18 mouse cellular contexts compared by ENCODE assay signal in the genomic region with DNA sequence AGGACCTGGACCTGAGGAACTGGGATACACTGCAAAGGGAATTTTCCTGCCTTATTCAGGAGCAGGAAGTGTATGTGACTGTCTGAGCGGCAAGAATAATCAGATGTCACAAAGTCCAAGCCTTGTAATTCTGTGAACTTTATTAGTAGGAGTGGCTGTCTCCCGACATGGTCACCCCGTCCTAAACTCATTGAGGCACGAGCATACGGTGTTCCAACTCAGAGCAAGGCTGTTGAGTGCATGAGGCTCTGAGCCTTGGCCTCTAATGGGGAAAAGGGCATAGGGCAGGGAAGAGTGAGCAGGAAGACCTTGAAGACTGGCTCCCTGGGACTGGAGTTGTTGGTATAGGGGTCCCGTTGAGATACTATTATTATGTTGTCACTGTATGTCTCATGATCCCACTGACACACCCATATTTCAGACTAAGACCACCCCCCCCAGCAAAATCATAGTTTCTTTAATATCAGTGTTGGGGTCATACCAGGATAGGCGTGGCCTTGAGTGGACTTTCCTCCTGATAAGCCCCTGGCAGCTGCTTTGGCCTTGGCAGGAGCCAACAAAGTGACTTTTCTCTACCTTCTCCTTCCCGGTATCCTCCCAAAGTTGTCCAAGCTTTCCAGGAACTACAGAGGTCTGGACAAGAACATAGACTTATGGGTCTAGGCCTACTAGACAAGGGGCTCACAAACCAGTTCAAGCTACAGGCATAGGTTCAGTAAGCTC. TPM values are rescaled to one million over a fixed set of nuclear protein-coding genes. Genes with fewer than 3 reads are reported as not detected.
"Had no signal": no experiment of that assay in that cellular context is flagged by ENCODE, and none has a peak within 500 bp of the region (broad histone marks: within the 10 kb centered on the region; RNA-seq: fewer than 3 reads in every experiment).

No protein-coding gene starts in this region.

- H3K4me3 ChIP-seq: limb, embryonic 10.5 days; limb, embryonic 13.5 days; liver, embryonic 12.5 days; liver, embryonic 15.5 days; lung, embryonic 15.5 days; neural tube, embryonic 12.5 days; neural tube, embryonic 15.5 days had no signal

- H3K9ac ChIP-seq: limb, embryonic 13.5 days; liver, embryonic 12.5 days; liver, embryonic 15.5 days; lung, embryonic 15.5 days; neural tube, embryonic 12.5 days; neural tube, embryonic 15.5 days had no signal

- DNase-seq: kidney, adult 2 months; kidney, postnatal 10 days; kidney, postnatal 36 days; liver; lung, adult 18-20 months; lung, postnatal 10 days; lung, postnatal 36 days; midbrain, embryonic 14.5 days; thymus, postnatal 25 days had no signal

- H3K27me3 ChIP-seq: limb, embryonic 13.5 days; liver, embryonic 12.5 days; lung, embryonic 15.5 days; neural tube, embryonic 12.5 days; neural tube, embryonic 15.5 days had no signal

- H3K4me2 ChIP-seq: limb, embryonic 13.5 days; liver, embryonic 12.5 days; liver, embryonic 15.5 days; lung, embryonic 15.5 days; midbrain, embryonic 11.5 days; neural tube, embryonic 12.5 days; neural tube, embryonic 15.5 days had no signal

- H3K9me3 ChIP-seq: limb, embryonic 10.5 days; limb, embryonic 13.5 days; liver, embryonic 12.5 days; liver, embryonic 15.5 days; lung, embryonic 15.5 days; neural tube, embryonic 12.5 days; neural tube, embryonic 15.5 days had no signal

- H3K36me3 ChIP-seq: limb, embryonic 10.5 days; limb, embryonic 13.5 days; liver, embryonic 12.5 days; liver, embryonic 15.5 days; lung, embryonic 15.5 days; neural tube, embryonic 12.5 days; neural tube, embryonic 15.5 days had no signal

- H3K4me1 ChIP-seq: limb, embryonic 10.5 days; limb, embryonic 13.5 days; liver, embryonic 12.5 days; liver, embryonic 15.5 days; lung, embryonic 15.5 days; neural tube, embryonic 12.5 days; neural tube, embryonic 15.5 days had no signal

- ATAC-seq: liver, embryonic 12.5 days had no signal

- H3K27ac ChIP-seq: limb, embryonic 10.5 days; limb, embryonic 13.5 days; liver, embryonic 12.5 days; liver, embryonic 15.5 days; lung, embryonic 15.5 days; neural tube, embryonic 12.5 days; neural tube, embryonic 15.5 days had no signal

RNA-seq across cellular contexts. Expression of a gene that starts 19.0 kb away (rescaled TPM):
- total RNA-seq: megakaryocyte-erythroid progenitor cell, adult 5-6 weeks had no signal
- polyA plus RNA-seq: limb, embryonic 10.5 days; limb, embryonic 13.5 days; liver, embryonic 12.5 days; liver, embryonic 15.5 days; lung, embryonic 15.5 days had no signal
